Mouse (Mus musculus) myocyte (in vitro differentiated cells): ENCODE data around the gene Kat7.

ENCODE experiments used
- SRF ChIP-seq: IDR thresholded peaks from one replicate; pipeline ENCODE4 v1.6.1; 2011; ENCODE audit warnings: low read depth; ENCODE audit not compliant: control insufficient read depth, insufficient read length
- TCF12 ChIP-seq: IDR thresholded peaks from one replicate; pipeline ENCODE4 v1.6.1; 2011; ENCODE audit warnings: mild to moderate bottlenecking, control low read depth; ENCODE audit not compliant: poor library complexity, insufficient read depth, severe bottlenecking

DNA sequence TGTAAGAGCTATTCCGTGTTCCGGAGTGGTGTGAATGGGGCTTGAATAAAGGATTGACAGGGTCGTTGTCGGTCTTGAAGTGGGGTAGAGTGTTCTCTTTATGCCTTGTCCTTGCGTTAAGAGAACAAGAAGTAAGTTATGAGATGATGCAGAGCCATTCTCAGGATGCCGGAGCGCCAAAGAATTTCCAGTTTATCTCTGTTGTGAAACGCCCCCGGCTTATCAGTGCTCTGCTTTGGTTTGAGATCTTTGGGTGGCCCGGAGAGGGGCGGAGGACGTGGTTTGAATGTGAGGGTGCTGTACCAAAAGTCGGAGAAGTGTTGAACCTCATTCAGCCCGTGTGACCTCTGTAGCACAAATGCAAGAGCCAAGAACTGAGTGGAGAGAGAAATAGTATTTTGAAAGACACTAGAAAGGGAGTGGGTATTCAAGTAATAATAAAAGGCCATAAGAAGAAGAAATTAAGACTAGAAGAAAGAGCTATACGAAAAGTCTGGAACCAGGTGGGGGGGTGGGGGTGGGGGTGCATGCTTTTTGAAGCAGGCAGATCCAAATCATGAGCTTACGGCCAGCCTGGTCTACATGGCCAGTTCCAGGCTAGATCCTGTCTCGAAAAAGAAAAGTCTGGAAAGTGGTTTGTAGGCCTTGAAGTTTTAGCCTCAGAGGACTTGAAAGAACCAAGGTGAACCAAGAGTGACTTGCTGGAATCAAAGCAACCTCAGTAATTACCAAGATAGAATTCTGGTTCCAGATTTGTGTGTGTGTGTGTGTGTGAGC lies 790 bp upstream of the Kat7 start:
- no peak for TF ChIP-seq TCF12
- TF ChIP-seq SRF = no peak
